Mouse (Mus musculus) urinary bladder, postnatal 0 days (tissue): Measurements from ENCODE around the gene Rtp4. TPM values are rescaled to one million over a fixed set of nuclear protein-coding genes. Genes with fewer than 3 reads are reported as not detected.

ENCODE experiments used
- polyA plus RNA-seq: library from polyadenylated mRNA; unstranded; fragments of >200 nt; fragmentation: Nextera tagmentation; extraction: Ambion mirVana; gene quantifications from 2 replicates; pipeline ENCODE4 v1.2.1, GENCODE M21; 2015

The Rtp4 gene
- polyA plus RNA-seq: 16.7 and 20.1 TPM in 2 replicates

GRCm38 (mm10) chr16:23520235-23520871, at the start of gene Rtp4, which contains the start of gene Masp1:
Gene Rtp4, plus strand, starts transcription at chr16:23520291.
Gene Masp1, minus strand, starts transcription at chr16:23520815.

Other genes starting within 250 kb of the Rtp4 start
- not detected in 2 replicates for gene Rtp1, start 91.2 kb upstream of the Rtp4 start, polyA plus RNA-seq
- gene Masp1, start 524 bp downstream of the Rtp4 start, polyA plus RNA-seq: 1.3 and 1.7 TPM in 2 replicates